In genomic region chr2:103975904-103976303, GRCm38 (mm10) we compare ENCODE assay signal across 24 mouse cellular contexts. TPM values are rescaled to one million over a fixed set of nuclear protein-coding genes. Genes with fewer than 3 reads are reported as not detected.
DNase-seq lines count a peak whose midpoint lies in the region; ATAC-seq and TF ChIP-seq lines count a peak whose summit lies in the region.
"Had no signal": no experiment of that assay in that cellular context is flagged by ENCODE, and none has a peak within 500 bp of the region (broad histone marks: within the 10 kb centered on the region; RNA-seq: fewer than 3 reads in every experiment).

No protein-coding gene starts in this region.

- H3K9me3 ChIP-seq in forebrain, embryonic 14.5 days (replicated peaks; ENCODE audit: control insufficient read depth, low read length), result no peaks in the 10 kb centered on the region
- H3K9me3 ChIP-seq: embryonic facial prominence, embryonic 15.5 days; forebrain, embryonic 10.5 days; heart, embryonic 13.5 days; hindbrain, embryonic 13.5 days had no signal

- no peak overlapping the region for H3K9ac ChIP-seq in heart, adult 2 months (ENCODE audit: low read depth, low read length)
- H3K9ac ChIP-seq in forebrain, embryonic 14.5 days (ENCODE audit: low read length), result no peak overlapping the region
- H3K9ac ChIP-seq: embryonic facial prominence, embryonic 15.5 days; heart, embryonic 13.5 days; hindbrain, embryonic 13.5 days had no signal

- no peaks in the 10 kb centered on the region for H3K27me3 ChIP-seq in heart, adult 2 months (ENCODE audit: control insufficient read depth, insufficient read depth, low read length)
- peaks cover 3% of the 10 kb centered on the region; the same call in 1 of the 2 replicates for H3K27me3 ChIP-seq in forebrain, embryonic 14.5 days (replicated peaks; ENCODE audit: control insufficient read depth, insufficient read depth, low read length)

- no peak for TF ChIP-seq EP300 in heart, adult 2 months (IDR thresholded peaks at IDR 0.05; ENCODE audit: insufficient read depth, low read depth, low read length)

- 58% methylated on average over 7 of the region's 7 CpGs for WGBS in heart, adult 2 months
- 90% methylated on average over 7 of the region's 7 CpGs for WGBS in forebrain, embryonic 14.5 days

- no peak for TF ChIP-seq POLR2A in heart, adult 2 months (IDR thresholded peaks at IDR 0.05; ENCODE audit: insufficient read depth, low read depth, low read length)

- no peaks in the 10 kb centered on the region; the same call in 1 of the 2 replicates for H3K4me1 ChIP-seq in heart, adult 2 months (ENCODE audit: control insufficient read depth, insufficient read depth, low read length)
- H3K4me1 ChIP-seq in forebrain, embryonic 14.5 days (ENCODE audit: control insufficient read depth, insufficient read depth, low read length), result peaks cover 7% of the 10 kb centered on the region

- intact Hi-C loops in heart, adult 2 months (cut with DNase I), result loop anchor here (10.0 kb wide), 1 partner anchor 411 kb away; the partner anchor contains the start of gene Abtb2

- TF ChIP-seq CTCF in heart, adult 2 months (IDR thresholded peaks at IDR 0.05), result no peak

- H3K36me3 ChIP-seq in heart, adult 2 months (ENCODE audit: control insufficient read depth, insufficient read depth, low read length), result no peaks in the 10 kb centered on the region
- H3K36me3 ChIP-seq in forebrain, embryonic 14.5 days (ENCODE audit: control insufficient read depth, insufficient read depth, low read length), result no peaks in the 10 kb centered on the region
- H3K36me3 ChIP-seq: embryonic facial prominence, embryonic 15.5 days had no signal

- no peak overlapping the region for H3K27ac ChIP-seq in heart, adult 2 months
- no peak overlapping the region for H3K27ac ChIP-seq in forebrain, embryonic 14.5 days (ENCODE audit: low read depth, low read length)
- H3K27ac ChIP-seq: embryonic facial prominence, embryonic 15.5 days; forebrain, embryonic 10.5 days; heart, embryonic 13.5 days; hindbrain, embryonic 13.5 days; hindbrain, postnatal 0 days had no signal

- peak; percentile 89 for DNase-seq in heart, adult 11 months
- DNase-seq in heart, adult 2 months, result no peak
- no peak for DNase-seq in thymus, postnatal 4 days
- DNase-seq in forebrain, embryonic 14.5 days (ENCODE audit: low spot score), result no peak
- DNase-seq: adrenal gland, postnatal 10 days; B cell, adult 2 months; cerebellum, adult 11-12 months; cerebellum, adult 9-10 months; embryo, embryonic 11 days; gastrocnemius, postnatal 10 days; heart, postnatal 36 days had no signal

- H3K4me3 ChIP-seq in heart, adult 2 months, result no peak overlapping the region
- H3K4me3 ChIP-seq in forebrain, embryonic 14.5 days (ENCODE audit: low read depth, low read length), result no peak overlapping the region
- H3K4me3 ChIP-seq: embryonic facial prominence, embryonic 15.5 days; erythroblast, embryonic 14.5 days; forebrain, embryonic 10.5 days; heart, embryonic 13.5 days; hindbrain, embryonic 13.5 days had no signal

- no peak overlapping the region for H3K4me2 ChIP-seq in forebrain, embryonic 14.5 days (ENCODE audit: low read length)
- H3K4me2 ChIP-seq: embryonic facial prominence, embryonic 15.5 days; heart, embryonic 13.5 days; hindbrain, embryonic 13.5 days had no signal

- ATAC-seq in granulocyte monocyte progenitor cell, adult 5-6 weeks (replicated peaks; ENCODE audit: poor library complexity, severe bottlenecking), result peak; percentile 67
- peak; percentile 75 for ATAC-seq in megakaryocyte, adult 5-6 weeks (ENCODE audit: poor library complexity, severe bottlenecking)
- peak; percentile 27 for ATAC-seq in neutrophil, adult 5-6 weeks (ENCODE audit: extremely low read depth, insufficient number of reproducible peaks, low FRiP score, poor library complexity, severe bottlenecking)
- no peak for ATAC-seq in forebrain, embryonic 14.5 days
- ATAC-seq: CD4-positive, CD25-positive, alpha-beta regulatory T cell, adult 4 months; forebrain, embryonic 16.5 days; hindbrain, postnatal 0 days had no signal

- no peaks in the 10 kb centered on the region for H3K79me2 ChIP-seq in heart, adult 2 months (replicated peaks; ENCODE audit: control insufficient read depth, insufficient read depth, low read length)

RNA-seq across cellular contexts. Expression of gene Lmo2, which starts 18.1 kb away (rescaled TPM):
- 10 to 100 TPM; 19.8 to 25.3 TPM for total RNA-seq in heart, adult 2 months (2021)
- polyA plus RNA-seq in heart, adult 2 months (2012; rRNA removed), result 17.7 and 19.5 TPM in 2 replicates
- 334 and 343 TPM in 2 replicates for total RNA-seq in granulocyte monocyte progenitor cell, adult 5-6 weeks (2014; fragmentation: Nextera tagmentation)
- total RNA-seq in granulocyte monocyte progenitor cell, adult 5-6 weeks (2017), result 231 and 233 TPM in 2 replicates
- 186 and 200 TPM in 2 replicates for total RNA-seq in megakaryocyte, adult 5-6 weeks (2015)
- 92.3 and 100 TPM in 2 replicates for total RNA-seq in megakaryocyte, adult 5-6 weeks (2017)
- total RNA-seq in neutrophil, adult 5-6 weeks (2017), result 134 and 151 TPM in 2 replicates
- polyA plus RNA-seq in forebrain, embryonic 14.5 days (2014; fragmentation: Nextera tagmentation; extraction: Ambion mirVana), result 30.2 TPM in 2 replicates

RNA-seq across cellular contexts. Expression of gene Fbxo3, which starts 51.6 kb away (rescaled TPM):
- total RNA-seq in heart, adult 2 months (2021), result 10 to 100 TPM; 46.8 to 57.1 TPM
- 23.2 and 51.4 TPM in 2 replicates for polyA plus RNA-seq in heart, adult 2 months (2012; rRNA removed)
- 45.1 and 45.5 TPM in 2 replicates for total RNA-seq in granulocyte monocyte progenitor cell, adult 5-6 weeks (2014; fragmentation: Nextera tagmentation)
- 57.4 and 64.1 TPM in 2 replicates for total RNA-seq in granulocyte monocyte progenitor cell, adult 5-6 weeks (2017)
- 49.8 and 54.2 TPM in 2 replicates for total RNA-seq in megakaryocyte, adult 5-6 weeks (2015)
- total RNA-seq in megakaryocyte, adult 5-6 weeks (2017), result 49.2 and 49.9 TPM in 2 replicates
- 45.3 and 46.8 TPM in 2 replicates for total RNA-seq in neutrophil, adult 5-6 weeks (2017)
- 56.5 and 66.2 TPM in 2 replicates for polyA plus RNA-seq in forebrain, embryonic 14.5 days (2014; fragmentation: Nextera tagmentation; extraction: Ambion mirVana)

RNA-seq across cellular contexts. Expression of gene 4931422A03Rik, which starts 52.3 kb away (rescaled TPM):
- not detected for total RNA-seq in heart, adult 2 months (2021)
- not detected in 2 replicates for polyA plus RNA-seq in heart, adult 2 months (2012; rRNA removed)
- not detected in 2 replicates for total RNA-seq in granulocyte monocyte progenitor cell, adult 5-6 weeks (2014; fragmentation: Nextera tagmentation)
- 0.98 TPM in 1 of 2 replicates, not detected in the other for total RNA-seq in granulocyte monocyte progenitor cell, adult 5-6 weeks (2017)
- 0.27 TPM in 1 of 2 replicates, not detected in the other for total RNA-seq in megakaryocyte, adult 5-6 weeks (2015)
- not detected in 2 replicates for total RNA-seq in megakaryocyte, adult 5-6 weeks (2017)
- total RNA-seq in neutrophil, adult 5-6 weeks (2017), result not detected in 2 replicates
- polyA plus RNA-seq in forebrain, embryonic 14.5 days (2014; fragmentation: Nextera tagmentation; extraction: Ambion mirVana), result 0.67 and 1.8 TPM in 2 replicates
- total RNA-seq: adrenal gland, postnatal 10 days; gastrocnemius, postnatal 10 days; gastrocnemius, postnatal 4 days; heart, postnatal 36 days; hindbrain, postnatal 0 days had no signal
- polyA plus RNA-seq: erythroblast, embryonic 14.5 days; frontal cortex, adult 2 months had no signal
